Mouse (Mus musculus) T-helper 2 cell (primary cell): ENCODE measurements around the gene Mpv17l2.

Experiments
- in situ Hi-C: fragments of 300-600 bp; cut with MboI, MseI; formaldehyde crosslinking; loops from one replicate; pipeline ENCODE4 v1.15.1; 2025; ENCODE audit warnings: high pct_unique_total_duplicates

The Mpv17l2 gene

GRCm38 (mm10) chr8:70752000-70752764 lies 8.6 kb downstream of the Mpv17l2 start:
- in situ Hi-C loops = loop anchor here (10.0 kb wide), 1 partner anchor 387 kb away; no protein-coding TSS in a partner anchor

- in situ Hi-C loops = loop anchor here (10.0 kb wide), 1 partner anchor 385 kb away; no protein-coding TSS in a partner anchor
Measured at GRCm38 (mm10) chr8:70750128-70750680, 10.5 kb downstream of the Mpv17l2 start.

GRCm38 (mm10) chr8:70749097-70749674 lies 11.6 kb downstream of the Mpv17l2 start:
- in situ Hi-C loops = loop anchor here (5.0 kb wide), 1 partner anchor 37 kb away; no protein-coding TSS in a partner anchor

- in situ Hi-C loops = loop anchor here (5.0 kb wide), 1 partner anchor 36 kb away; no protein-coding TSS in a partner anchor
Measured at GRCm38 (mm10) chr8:70748246-70749096, 12.3 kb downstream of the Mpv17l2 start.

GRCm38 (mm10) chr8:70747211-70747890 lies 13.4 kb downstream of the Mpv17l2 start:
- in situ Hi-C loops = loop anchor here (5.0 kb wide), 1 partner anchor 35 kb away; no protein-coding TSS in a partner anchor

- in situ Hi-C loops = loop anchor here (5.0 kb wide), 1 partner anchor 34 kb away; no protein-coding TSS in a partner anchor
Measured at GRCm38 (mm10) chr8:70746676-70747075, 14.1 kb downstream of the Mpv17l2 start.

GRCm38 (mm10) chr8:70745691-70746220 lies 15.0 kb downstream of the Mpv17l2 start:
- in situ Hi-C loops = loop anchor here (5.0 kb wide), 1 partner anchor 33 kb away; no protein-coding TSS in a partner anchor

GRCm38 (mm10) chr8:70744806-70745205 lies 15.9 kb downstream of the Mpv17l2 start:
- in situ Hi-C loops = loop anchor here (5.0 kb wide), 1 partner anchor 33 kb away; no protein-coding TSS in a partner anchor

GRCm38 (mm10) chr8:70743656-70744590 lies 16.8 kb downstream of the Mpv17l2 start:
- in situ Hi-C loops = no loop called here

GRCm38 (mm10) chr8:70742981-70743655 lies 17.6 kb downstream of the Mpv17l2 start:
- in situ Hi-C loops = no loop called here

GRCm38 (mm10) chr8:70742176-70742575 lies 18.6 kb downstream of the Mpv17l2 start:
- in situ Hi-C loops = no loop called here

- in situ Hi-C loops = no loop called here
Measured at GRCm38 (mm10) chr8:70741661-70742060, 19.1 kb downstream of the Mpv17l2 start.

GRCm38 (mm10) chr8:70738211-70738610 lies 22.5 kb downstream of the Mpv17l2 start:
- in situ Hi-C loops = loop anchor here (10.0 kb wide), 1 partner anchor 1307 kb away; the partner anchor contains the start of gene Olfr372

GRCm38 (mm10) chr8:70737705-70738104 lies 23.0 kb downstream of the Mpv17l2 start:
- in situ Hi-C loops = loop anchor here (10.0 kb wide), 1 partner anchor 1307 kb away; the partner anchor contains the start of gene Olfr372

- in situ Hi-C loops = loop anchor here (10.0 kb wide), 1 partner anchor 1314 kb away; the partner anchor contains the start of gene Olfr372
Measured at GRCm38 (mm10) chr8:70730956-70731355, 29.8 kb downstream of the Mpv17l2 start.

- in situ Hi-C loops = loop anchor here (10.0 kb wide), 1 partner anchor 1315 kb away; the partner anchor contains the start of gene Olfr372
Measured at GRCm38 (mm10) chr8:70729808-70730475, 30.8 kb downstream of the Mpv17l2 start.

- in situ Hi-C loops = no loop called here
Measured at GRCm38 (mm10) chr8:70726721-70727120, 34.0 kb downstream of the Mpv17l2 start.
